Mouse (Mus musculus): ENCODE results near the gene Stk11. TPM values are rescaled to one million over a fixed set of nuclear protein-coding genes. Genes with fewer than 3 reads are reported as not detected.
A peak's percentile ranks its signal among the peaks of the same experiment; 100 is the strongest.

Stk11 gene
- total RNA-seq, 2 experiments from 2014 or later, result 108 to 109 TPM

DNA sequence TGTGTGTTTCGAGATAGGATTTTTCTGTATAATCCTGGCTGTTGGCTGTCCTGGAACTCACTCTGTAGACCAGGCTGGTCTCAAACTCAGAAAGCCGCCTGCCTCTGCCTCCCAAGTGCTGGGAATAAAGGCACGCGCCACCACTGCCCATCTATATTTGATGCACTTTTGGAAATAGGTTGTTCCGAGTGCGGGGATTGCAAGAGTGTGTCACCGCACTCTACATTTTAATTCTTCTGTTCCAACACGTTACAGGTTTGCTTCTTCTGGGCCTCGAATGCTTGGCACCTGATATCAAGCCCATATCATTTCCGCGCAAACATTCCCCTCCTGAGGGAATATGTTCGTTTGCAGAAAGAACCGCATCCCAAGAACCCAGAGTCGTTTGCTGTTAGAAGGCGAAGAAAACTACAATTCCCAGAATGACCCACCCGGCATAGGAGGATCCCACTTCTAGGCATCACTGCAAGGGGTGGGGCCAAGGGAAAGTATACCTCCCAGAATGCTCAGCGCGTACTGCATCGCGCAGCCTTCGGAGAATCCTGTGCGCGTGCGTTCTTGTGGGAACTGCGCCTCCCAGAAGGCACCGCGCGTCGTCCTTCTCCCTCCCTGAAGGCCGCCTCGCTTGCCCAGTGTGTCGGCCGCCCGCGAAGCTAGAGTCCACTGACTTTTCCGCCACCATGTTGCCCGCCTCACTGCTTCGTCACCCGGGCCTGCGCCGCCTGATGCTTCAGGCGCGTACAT is 26.4 kb downstream of the Stk11 start:
- peak; percentile 94 for DNase-seq (ENCODE audit: low spot score in 2 of 2)

DNA sequence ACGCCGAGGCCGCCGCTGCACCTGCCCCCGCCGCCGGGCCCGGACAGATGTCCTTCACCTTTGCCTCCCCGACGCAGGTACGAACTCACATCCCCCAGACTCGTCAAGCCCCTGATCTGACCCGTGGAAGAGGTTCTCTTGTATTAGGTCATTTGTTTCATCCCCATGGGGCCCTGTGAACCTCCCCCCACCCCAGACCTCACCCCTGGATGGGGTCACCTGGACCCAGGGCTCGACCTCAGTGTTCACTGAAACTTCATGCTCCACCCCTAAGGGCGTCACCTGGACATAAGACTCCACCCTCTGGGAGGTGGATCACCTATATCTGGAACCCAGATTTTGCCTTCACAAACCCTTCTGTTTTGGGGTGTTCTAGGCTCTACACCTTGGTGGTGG is 26.9 kb downstream of the Stk11 start:
- DNase-seq (ENCODE audit: low spot score in 2 of 2), result no peak

DNA sequence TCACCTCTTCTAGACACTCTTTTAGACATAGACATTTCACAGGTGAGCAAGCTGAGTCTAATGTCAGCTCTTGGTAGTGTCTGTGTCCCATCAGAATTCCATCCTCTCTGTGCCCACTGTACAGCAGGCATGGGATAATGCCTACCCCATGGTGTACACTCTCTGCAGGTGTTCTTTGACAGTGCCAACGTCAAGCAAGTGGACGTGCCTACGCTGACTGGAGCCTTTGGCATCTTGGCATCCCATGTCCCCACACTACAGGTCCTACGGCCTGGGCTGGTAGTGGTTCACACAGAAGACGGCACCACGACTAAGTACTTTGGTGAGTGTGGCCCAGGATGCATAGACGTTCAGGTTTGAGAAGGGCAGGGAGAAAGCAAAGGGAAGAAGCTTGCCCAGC is 28.1 kb downstream of the Stk11 start:
- DNase-seq (ENCODE audit: low spot score in 2 of 2), result no peak

DNA sequence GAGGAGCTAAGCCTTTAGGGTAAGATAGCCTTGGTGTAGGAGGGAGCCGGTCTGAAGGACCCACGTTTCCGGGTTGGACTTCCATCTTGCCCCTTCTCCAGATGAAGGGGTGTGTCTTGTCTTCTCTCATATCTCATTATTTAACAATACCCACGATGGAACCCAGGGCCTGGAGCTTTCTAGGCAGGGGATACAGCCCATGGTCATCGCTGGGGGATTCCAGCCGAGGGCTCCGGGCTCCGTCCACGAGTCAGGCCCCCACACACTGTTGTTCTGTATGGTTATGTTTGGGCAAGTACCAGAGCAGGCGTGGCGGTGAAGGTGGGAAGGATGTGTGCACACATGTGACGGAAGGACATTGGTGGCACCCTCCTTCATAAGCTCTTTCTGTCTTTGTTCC is 28.6 kb downstream of the Stk11 start:
- DNase-seq (ENCODE audit: low spot score in 2 of 2), result no peak

DNA sequence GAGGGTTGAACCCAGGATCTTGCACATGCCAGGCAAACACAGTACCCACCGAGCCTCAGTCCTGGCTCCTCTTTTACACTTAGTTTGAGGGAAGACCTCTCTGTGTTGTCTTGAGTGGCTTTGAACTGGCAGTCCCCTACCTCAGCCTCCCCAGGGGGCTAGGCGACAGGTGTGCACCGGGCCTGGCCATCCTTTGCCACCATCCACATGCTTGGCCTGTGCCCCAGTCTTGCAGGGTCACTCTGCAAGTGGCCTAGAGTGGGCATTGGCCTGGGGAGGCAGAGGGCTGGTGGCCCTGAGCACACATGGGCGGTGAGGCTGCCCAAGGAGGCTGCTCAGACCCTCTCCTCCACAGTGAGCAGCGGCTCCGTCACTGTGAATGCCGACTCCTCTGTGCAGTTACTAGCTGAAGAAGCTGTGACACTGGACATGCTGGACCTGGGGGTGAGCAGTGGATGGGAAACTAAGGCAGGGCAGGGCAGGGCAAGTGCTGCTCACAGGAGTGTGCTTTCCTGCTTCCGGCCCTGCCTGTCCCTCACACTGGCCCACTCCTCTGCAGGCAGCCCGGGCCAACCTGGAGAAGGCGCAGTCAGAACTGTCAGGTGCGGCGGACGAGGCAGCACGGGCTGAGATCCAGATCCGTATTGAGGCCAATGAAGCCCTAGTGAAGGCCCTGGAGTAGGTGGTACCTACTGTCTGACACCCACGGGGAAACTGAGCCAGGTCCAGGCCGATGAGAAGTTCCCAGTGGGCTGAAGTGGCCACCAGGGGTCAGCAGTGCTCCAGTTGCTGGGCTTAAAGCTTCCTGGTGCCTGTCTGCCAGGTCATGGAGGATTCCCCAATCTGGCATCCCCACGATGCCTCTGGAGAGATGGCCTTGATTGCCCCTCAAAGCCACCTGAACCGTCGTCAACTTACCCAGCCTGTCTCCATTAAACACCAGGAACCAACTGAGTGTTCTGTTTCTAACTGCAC is 29.5 kb downstream of the Stk11 start:
- peak; percentile 77 to 79 for DNase-seq (ENCODE audit: low spot score in 2 of 2)

DNA sequence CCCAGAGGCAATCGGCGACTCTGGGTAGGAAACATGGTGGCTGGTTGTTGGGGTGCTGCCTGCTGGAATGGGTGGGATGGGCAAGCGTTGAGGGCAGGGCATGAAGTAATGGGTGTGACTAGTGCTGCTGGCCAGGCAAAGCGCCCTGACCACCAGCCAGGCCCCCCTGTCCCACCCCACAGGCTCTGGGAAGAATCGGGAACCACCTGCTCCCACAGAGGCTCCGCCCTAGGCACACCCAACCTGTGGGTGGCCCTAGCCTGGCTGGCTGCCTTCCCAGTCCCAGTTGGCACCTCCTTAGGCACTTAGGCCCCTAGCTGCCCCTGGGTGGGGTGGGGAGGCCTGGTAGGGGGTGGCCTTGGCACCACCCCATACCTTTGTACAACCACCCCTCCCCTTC is 30.3 kb downstream of the Stk11 start:
- DNase-seq (ENCODE audit: low spot score in 2 of 2), result no peak

DNA sequence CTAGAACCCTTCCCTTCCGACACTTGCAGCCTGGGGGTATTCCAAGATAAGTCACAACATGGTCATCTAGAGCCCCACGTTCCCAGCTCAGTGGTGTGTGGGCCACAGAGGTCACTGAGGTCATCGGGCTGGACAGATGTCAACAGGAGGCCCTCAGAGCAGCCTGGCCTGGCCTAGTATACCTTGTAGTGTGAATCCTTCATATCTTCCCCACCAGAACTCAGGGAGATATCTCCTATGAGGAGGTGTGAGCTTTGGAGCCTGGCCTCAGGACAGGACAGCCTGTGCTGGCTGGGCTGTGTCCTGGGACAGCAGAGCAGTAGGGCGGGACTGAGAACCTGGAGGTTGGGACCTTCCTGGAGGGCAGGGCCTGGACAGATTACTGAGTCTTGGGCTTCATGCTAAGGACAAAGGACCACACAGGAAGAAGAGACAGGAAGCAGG is 31.0 kb downstream of the Stk11 start:
- DNase-seq (ENCODE audit: low spot score in 2 of 2), result no peak

DNA sequence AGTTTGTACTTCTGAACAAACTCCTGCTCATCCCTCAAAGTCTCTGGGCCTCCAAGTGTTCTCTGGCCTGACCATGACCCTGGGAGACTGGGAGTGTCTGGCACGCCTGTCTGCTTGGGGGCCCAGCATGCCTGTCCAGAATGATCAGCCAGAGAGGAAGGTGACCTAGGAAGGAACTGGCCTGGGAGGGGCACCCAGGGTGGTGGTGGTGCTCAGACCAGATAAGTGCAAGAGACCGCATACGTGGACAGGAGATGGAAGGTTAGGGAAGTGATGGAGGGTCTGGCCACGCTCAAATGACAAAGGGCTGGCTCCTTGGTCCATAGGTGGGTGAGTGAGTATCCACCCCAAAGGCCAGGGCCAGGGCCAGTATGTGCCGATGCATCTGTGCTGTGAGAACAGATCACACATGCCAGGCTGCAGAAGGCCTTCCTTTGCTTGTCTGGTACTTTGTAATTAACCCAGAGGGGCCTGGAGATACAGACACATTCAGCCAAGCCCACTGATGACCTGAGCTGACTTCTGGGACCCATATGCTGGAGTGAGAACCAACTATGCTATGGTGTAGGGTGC is 31.6 kb downstream of the Stk11 start:
- no peak for DNase-seq (ENCODE audit: low spot score in 2 of 2)

DNA sequence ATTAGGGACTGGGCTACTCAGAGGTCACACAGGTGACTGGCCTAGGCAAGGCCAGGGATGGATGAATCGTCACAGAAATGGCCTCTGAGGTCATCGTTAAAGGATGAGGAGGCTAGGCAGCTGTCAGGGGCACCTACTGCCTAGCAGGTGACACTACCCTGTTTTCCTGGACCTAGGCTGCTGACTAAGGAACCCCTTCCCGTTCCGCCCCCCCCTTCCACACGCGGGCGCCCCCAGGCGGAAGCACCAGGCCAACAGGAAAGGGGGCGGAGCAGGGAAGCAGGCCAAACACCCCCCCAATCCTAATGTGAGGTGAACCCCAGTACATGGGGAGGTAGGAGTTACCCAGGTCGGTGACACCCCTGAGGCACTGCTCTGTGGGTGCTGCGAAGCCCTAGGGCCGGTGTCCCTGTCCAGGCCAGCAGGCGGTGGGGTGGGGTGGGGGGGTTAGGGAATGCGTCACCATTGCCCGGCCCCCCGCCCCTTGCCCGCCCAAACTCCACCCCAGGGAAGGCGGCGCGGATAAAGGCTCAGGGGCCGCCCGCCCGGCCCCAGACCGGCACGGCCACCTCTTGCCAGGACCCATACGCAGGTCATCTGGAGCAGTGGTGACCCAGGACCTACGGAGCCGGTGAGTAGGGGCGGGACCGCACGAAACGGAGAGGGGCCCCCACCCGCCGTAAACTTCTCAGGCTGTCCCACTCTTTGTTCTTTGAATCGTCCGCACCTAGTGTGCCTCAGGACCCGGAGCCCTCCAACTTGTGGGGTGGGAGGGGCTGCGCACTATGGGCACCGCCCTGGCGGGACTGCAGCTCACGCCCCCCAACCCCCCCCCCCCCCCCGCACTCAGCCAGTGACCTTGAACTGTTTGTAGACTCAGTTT is 32.4 kb downstream of the Stk11 start, which contains the start of gene Midn:
TSS of gene Midn (plus strand) at position 554 of the 883 bp plus-strand sequence.
- peak; percentile 60 to 65 for DNase-seq (ENCODE audit: low spot score in 2 of 2)

DNA sequence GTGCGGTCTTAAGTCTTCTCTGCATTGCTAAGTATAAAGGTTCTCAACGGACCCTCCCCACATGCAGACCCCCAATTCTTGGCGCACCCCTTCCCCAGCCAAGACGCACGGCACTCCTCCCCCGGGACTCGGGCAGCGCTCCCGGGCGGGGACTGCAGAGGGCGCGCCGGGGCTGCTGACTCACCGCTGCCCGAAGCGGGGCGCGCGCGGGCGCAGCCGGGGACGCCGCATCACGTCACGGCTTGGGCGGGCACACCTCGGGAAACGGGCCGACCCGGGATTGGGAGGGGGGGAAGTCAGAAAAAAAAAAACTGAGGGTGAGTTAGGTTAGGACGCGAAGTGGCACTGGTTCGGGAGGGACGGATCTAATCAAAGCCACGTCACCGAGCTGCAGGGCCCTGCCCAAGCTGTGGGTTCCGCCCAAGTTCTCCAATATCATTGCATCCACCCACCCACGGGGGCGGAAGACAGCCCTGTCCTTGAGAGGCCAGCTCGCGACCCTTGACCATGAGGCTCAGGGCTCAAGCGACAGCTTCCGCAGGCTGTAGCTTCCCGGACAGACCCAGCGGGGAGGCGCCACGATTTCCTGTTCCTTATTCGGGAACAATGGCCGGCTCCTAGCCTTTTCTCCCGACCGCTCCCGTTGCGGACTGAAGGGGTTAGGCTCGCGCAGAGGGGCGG is 33.1 kb downstream of the Stk11 start:
- peak; percentile 91 to 95 for DNase-seq (ENCODE audit: low spot score in 2 of 2)

DNA sequence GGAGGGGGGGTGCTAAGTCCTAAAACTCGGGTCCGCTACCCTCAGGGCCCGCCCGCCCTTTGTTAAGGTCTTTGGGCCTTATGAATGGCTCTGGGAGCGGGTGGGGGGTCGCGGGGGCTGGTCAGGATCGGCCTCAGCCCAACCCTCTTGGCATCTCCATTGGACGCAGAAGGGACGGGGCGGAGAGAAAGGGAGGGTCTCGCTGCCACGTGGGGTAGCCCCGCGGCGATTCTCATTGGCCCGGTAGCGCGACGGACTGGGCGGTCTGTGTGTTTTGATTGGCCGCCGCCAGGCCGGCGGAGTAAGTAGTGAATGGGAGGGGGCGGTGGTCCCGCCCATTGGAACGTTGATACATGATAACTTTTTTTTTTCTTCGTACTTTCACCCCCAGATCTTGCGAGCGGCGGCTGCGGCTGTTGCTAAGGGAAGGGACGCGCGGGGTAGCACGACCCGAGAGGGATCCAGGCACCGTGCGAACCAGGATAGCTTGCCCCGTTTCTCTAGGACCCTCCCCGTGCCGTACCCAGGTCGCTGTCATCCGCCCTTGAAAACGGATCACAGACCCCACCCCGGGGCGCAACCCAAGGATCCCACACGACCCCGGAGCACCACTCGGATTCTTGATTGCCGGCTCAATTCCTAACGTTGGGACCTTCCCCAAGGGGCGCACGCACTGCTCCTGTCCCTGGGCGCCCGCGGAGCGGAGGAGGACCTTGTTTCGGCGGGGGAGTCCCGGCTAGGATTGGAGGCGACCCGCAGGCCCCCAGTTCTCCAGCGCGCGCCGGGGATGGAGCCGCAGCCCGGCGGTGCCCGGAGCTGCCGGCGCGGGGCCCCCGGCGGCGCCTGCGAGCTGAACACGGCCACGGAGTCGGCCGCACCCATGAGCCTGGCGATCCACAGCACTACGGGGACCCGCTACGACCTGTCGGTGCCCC is 34.0 kb downstream of the Stk11 start:
- DNase-seq (ENCODE audit: low spot score in 2 of 2), result peak; percentile 95 to 98

DNA sequence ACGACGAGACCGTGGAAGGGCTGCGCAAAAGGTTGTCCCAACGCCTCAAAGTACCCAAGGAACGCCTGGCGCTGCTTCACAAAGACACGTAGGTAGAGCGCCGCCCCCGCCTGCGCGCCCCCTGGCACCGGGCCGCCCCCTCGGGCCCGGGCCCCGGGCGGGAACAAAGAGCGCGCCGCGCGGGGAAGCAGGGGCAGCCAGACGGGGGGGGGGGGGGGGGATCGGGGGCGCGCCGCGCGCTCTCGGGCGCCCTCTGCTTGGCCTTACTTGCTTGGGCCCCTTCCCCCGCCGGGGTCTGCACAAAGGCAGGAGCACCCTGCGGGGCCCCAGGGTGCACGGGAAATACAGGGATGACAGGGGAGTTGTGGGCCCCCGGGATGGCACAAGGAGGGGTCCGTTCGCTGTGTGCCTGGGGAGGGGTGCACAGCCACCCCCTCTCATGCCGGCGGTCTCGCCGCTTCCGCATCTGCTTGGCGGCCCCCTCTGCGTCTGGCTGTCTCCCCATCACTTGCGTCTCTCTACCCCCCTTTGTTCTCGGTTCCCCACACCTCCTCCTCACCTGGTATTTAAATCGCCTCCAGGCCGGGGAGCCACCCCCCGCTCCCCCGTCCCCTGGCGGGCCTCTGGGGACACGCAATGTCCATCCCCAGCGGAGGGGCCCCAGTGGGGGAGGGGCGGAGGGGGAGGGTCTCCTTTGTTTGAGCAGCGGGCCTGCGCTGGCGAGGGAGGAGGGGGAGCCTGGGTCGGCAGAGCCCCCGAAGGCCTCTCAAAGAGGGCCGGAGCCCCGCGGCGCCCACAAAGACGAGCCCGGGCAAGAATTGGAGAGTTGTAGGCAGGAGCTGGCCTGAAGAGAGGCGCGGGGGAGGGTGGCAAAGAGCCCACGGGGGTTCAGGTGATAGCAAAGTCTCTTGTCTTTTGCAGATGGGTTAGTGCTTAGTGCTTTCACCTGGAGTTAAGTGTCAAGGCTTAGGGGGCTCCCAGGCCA is 34.9 kb downstream of the Stk11 start:
- peak in 1 of 2 experiments; percentile 53 for DNase-seq (ENCODE audit: low spot score in 2 of 2)

DNA sequence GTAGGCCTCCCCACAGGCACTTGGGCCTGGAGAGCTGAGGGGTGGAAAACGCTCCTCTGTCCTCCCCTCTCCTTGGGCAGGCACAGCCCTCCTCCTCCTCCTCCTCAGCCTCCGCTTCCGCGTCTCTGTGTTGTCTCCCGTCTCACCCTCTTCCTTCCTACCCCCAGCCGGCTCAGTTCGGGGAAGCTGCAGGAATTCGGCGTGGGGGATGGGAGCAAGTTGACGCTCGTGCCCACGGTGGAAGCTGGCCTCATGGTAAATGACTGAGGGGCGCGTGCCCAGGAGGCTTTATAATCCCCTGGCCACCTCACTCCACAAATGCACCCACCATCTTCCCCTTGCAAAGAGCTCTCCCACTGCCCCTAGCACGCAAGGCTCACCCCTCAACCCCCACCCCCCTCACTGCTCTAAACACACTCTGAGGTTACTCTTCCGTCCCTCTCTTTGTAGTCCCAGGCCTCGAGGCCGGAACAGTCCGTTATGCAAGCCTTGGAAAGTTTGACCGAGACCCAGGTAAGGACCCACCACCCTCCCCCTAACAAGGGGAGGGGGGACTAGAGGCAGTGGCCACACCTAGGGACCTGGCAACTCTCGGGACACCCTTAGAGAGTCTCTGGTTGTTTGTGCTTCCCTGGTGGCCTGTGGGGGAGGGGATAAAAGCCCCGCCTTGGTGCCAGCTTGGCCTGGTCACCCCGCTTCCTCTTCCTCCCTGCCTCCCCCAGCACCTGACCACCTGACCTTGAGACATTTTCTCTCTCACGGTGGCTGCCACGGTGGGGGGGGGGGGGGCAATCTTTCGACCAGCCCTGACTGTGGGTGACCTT is 35.8 kb downstream of the Stk11 start:
- peak in 1 of 2 experiments; percentile 67 for DNase-seq (ENCODE audit: low spot score in 2 of 2)

DNA sequence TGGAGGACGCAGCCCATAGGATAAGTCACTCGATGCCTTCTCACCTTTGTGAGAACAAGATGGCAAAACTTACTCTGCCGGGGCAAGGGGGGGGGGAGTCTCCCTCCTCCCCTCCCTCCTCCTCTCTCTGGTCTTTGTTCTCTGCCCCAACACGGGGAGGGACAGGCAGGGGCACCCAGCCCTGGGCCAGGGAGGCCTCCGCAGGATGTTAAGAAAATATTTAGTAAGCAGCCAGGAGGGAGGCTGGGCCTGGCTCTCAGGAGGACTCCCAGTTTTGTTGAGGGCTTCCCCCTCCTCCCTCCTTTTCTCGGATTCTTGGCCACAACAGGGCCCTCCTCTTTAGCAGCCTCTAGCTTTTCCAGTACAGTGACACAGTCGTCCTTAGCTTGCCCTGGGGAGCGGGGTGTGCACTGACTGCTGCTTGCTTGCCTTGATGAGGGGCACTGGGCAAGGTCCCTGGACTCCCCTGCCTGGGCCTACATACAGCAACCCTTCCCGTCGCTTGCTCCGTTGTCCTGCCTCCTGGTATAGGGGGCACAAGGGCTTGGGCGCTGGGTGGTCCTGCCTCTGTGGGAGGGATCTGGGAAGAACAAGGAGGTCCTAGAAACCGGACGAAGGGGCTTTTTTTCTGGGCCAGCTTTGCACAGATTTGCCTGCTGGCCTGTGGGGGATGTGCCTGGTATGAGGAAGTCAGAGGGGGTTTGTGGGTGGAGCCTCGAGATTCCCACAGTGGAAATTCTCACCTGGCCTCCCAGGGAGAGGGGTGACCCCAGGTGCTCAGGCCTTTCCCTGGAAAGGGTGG is 36.7 kb downstream of the Stk11 start:
- no peak for DNase-seq (ENCODE audit: low spot score in 2 of 2)

DNA sequence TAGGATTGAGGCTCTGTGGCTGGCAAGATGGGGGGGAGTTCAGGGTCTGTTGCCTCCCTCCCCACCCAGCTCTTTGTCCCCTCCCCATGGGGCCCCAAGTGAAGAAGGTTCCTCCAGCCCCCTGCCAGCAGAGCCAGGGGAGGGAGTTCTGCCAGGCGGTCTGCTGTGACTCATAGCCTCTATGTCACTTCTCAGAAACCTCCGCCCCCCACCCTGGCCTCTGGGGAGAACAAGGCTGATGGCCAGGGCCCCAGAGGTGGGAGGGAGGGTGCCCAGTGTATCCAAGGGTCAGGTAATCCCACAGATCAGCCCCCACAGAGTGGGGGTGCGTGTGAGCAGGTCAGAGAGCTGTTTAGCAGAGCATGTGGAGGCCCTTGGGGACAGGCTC is 37.3 kb downstream of the Stk11 start:
- no peak for DNase-seq (ENCODE audit: low spot score in 2 of 2)

DNA sequence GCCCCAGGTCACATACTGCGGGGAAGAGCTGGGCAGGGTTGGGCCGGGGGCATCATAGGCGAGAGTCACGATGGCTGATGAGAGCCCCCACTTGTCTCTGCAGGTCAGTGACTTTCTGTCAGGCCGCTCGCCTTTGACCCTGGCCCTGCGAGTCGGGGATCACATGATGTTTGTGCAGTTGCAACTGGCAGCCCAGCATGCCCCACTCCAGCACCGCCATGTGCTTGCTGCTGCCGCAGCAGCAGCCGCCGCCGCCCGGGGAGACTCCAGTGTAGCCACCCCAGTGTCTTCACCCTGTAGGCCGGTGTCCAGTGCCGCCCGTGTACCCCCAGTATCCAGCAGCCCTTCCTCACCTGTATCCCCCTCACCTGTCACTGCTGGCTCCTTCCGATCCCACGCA is 38.1 kb downstream of the Stk11 start:
- no peak for DNase-seq (ENCODE audit: low spot score in 2 of 2)
